Mouse (Mus musculus) liver, adult 2 months (tissue): ENCODE results near the gene Tdrd9.

Experiments
- CTCF ChIP-seq: fragments of 200-500 bp; IDR thresholded peaks from 2 replicates; pipeline ENCODE4 v1.5.1; 2011; ENCODE audit warnings: low read depth, low read length, control low read depth
- POLR2A ChIP-seq: fragments of 200-500 bp; IDR thresholded peaks from 2 replicates; pipeline ENCODE4 v1.6.1; 2011; ENCODE audit warnings: low read length, control low read depth; ENCODE audit not compliant: insufficient read depth; ENCODE audit errors: extremely low read depth

DNA sequence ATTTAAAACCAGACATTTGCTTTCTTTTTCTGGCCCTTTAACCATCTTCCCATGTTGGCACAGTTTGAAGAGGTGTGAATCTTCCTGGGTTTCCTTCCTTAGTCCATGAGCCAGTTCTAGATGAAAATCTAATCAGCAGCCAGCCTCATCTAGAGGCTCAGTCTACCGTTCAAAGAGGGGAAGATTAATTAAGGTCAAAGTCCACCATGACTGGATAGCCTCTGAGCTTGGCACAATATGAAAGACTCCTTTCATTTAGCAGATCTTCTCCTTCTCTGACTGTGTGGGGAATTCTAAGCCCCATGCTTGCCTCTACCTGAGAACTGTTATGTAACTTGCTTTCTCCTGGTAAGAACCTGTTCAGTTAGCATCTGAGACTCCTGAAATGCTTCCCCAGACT, 110.9 kb downstream of the Tdrd9 start:
- TF ChIP-seq POLR2A: no peak
- TF ChIP-seq CTCF: no peak
